Mouse (Mus musculus): ENCODE measurements around the gene Pebp1.

DNA sequence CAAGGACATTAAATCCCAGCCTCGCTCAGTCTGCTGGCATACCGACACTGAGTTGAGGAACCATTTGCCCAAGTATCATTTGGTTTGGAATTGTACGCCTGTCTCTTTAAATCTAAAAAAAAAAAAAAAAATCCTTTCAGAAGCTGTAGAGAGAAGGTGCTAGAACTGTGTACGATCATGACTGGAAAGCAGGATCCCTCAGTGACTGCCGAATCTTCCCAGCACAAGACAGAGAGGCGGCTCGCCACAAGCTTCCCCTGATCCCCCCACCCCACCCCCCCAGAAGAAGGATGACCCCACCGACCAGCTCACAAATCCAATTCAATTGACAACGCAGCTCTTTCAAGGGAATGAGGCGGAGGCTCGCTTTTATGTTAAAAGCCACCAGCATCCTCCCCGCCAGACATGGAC is 47.1 kb downstream of the Pebp1 start:
- TF ChIP-seq GATA1 (IDR thresholded peaks at IDR 0.05; ENCODE audit: borderline replicate concordance, low read length) = no peak
- no peak for TF ChIP-seq FLI1 (IDR thresholded peaks at IDR 0.05; ENCODE audit: low read length)
